Mouse (Mus musculus): ENCODE measurements around the gene Wdcp. TPM values are rescaled to one million over a fixed set of nuclear protein-coding genes. Genes with fewer than 3 reads are reported as not detected.
"Not testable (repeated sequence)": the region's sequence is repeated elsewhere in the genome, so short reads cannot be mapped to it uniquely, and the experiment has no call there.

Wdcp gene
- polyA plus RNA-seq (2011; ENCODE audit: insufficient read depth, insufficient read length, low read depth, missing spikeins) = 25.4 and 26.9 TPM in 2 replicates

DNA sequence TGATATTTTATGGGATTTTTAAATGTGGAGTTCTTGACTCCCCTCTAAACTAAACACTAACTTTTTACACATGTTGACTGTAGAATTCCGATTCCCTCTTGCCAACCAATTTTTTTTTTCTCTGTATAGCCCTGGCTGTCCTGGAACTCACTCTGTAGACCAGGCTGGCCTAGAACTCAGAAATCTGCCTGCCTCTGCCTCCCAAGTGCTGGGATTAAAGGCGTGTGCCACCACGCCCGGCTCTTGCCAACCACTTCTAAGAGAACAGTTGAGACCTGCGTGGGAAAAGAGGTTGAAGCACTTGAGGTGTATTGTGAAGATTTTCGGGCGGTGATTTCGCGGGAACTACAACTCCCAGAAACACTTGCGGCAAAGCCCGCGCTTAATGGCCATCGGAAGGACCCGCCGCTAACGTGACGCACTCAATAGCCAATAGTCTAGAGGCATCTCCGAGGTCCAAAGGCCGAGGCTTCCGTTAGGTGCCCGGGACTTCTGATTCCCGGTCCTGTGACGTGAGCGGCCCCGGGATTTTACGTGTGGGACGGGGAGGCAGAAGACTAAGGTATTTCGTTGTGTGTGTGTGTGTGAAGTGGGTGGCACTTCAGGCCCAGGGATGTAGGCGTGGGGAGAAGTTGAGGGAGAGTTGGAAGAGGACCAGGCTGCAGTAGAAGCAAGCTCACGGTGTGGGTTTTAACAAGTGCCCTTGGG, at the start of gene Wdcp:
Gene Wdcp, plus strand, starts transcription at position 414 of the 708 bp plus-strand sequence.
- Histone ChIP-seq H3K36me3 (ENCODE audit: control insufficient read depth, insufficient read depth, low read length, poor library complexity, severe bottlenecking) (no peaks in the 10 kb centered on the region), H3K4me3 (ENCODE audit: low read depth, low read length) (peak within 1 kb of the TSS; percentile 98), H3K27me3 (ENCODE audit: control insufficient read depth, insufficient read depth, low read length, poor library complexity, severe bottlenecking) (no peaks in the 10 kb centered on the region), H3K9ac (ENCODE audit: low read depth, poor library complexity, severe bottlenecking) (peak within 1 kb of the TSS; percentile 67), H3K27ac (ENCODE audit: insufficient read depth, low read length) (no peak within 1 kb of the TSS), H3K4me1 (ENCODE audit: control insufficient read depth, insufficient read depth, low read length) (no peaks in the 10 kb centered on the region), H3K9me3 (replicated peaks; ENCODE audit: control insufficient read depth, insufficient read depth, low read length, poor library complexity, severe bottlenecking) (no peaks in the 10 kb centered on the region)
- TF ChIP-seq POLR2A (IDR thresholded peaks at IDR 0.05; ENCODE audit: insufficient read depth, low read length) (peak; percentile 62), EP300 (IDR thresholded peaks at IDR 0.05; ENCODE audit: insufficient read depth, low read depth, low read length) (no peak)

- Histone ChIP-seq H3K9ac (ENCODE audit: low read depth, poor library complexity, severe bottlenecking) (no peak overlapping the region), H3K27ac (ENCODE audit: insufficient read depth, low read length) (no peak overlapping the region), H3K4me1 (ENCODE audit: control insufficient read depth, insufficient read depth, low read length) (no peaks in the 10 kb centered on the region), H3K4me3 (ENCODE audit: low read depth, low read length) (no peak overlapping the region), H3K9me3 (replicated peaks; ENCODE audit: control insufficient read depth, insufficient read depth, low read length, poor library complexity, severe bottlenecking) (peaks cover 5% of the 10 kb centered on the region; the same call in 1 of the 2 replicates), H3K27me3 (ENCODE audit: control insufficient read depth, insufficient read depth, low read length, poor library complexity, severe bottlenecking) (no peaks in the 10 kb centered on the region), H3K36me3 (ENCODE audit: control insufficient read depth, insufficient read depth, low read length, poor library complexity, severe bottlenecking) (no peaks in the 10 kb centered on the region)
- TF ChIP-seq POLR2A (IDR thresholded peaks at IDR 0.05; ENCODE audit: insufficient read depth, low read length) = no peak
- peak; percentile 65 for TF ChIP-seq CTCF (IDR thresholded peaks at IDR 0.05; ENCODE audit: low read depth, low read length)
Observed at GRCm38 (mm10) chr12:4793718-4794117, 49.4 kb upstream of the Wdcp start.

- H3K4me3 ChIP-seq (ENCODE audit: low read depth, low read length); H3K27me3 ChIP-seq (ENCODE audit: control insufficient read depth, insufficient read depth, low read length, poor library complexity, severe bottlenecking); H3K9ac ChIP-seq (ENCODE audit: low read depth, poor library complexity, severe bottlenecking); H3K36me3 ChIP-seq (ENCODE audit: control insufficient read depth, insufficient read depth, low read length, poor library complexity, severe bottlenecking); H3K27ac ChIP-seq (ENCODE audit: insufficient read depth, low read length); H3K4me1 ChIP-seq (ENCODE audit: control insufficient read depth, insufficient read depth, low read length): not testable (repeated sequence)
- peaks cover 13% of the 10 kb centered on the region for H3K9me3 ChIP-seq (replicated peaks; ENCODE audit: control insufficient read depth, insufficient read depth, low read length, poor library complexity, severe bottlenecking)
Observed at GRCm38 (mm10) chr12:4797471-4797870, 45.6 kb upstream of the Wdcp start.

DNA sequence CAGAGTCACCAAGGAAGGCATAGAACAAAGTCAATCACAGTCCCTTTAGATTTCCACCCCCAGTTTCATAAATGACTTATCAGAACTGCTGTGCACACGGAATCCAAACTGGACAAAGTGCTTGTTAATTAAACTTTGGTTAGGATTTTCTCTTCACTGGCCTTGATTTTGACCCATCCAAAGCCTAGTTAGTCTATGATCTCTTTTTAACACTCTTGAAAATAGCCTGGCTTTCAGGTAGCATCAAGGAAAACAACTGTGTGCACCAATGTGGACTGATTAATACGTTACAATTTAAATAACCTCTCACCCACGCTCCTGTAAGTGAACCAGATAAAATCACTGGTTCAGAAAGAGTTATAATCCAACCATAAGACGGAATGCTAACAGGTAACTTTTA, 32.1 kb upstream of the Wdcp start:
- Histone ChIP-seq H3K4me1 (ENCODE audit: control insufficient read depth, insufficient read depth, low read length) (no peaks in the 10 kb centered on the region), H3K4me3 (ENCODE audit: low read depth, low read length) (no peak overlapping the region), H3K27me3 (ENCODE audit: control insufficient read depth, insufficient read depth, low read length, poor library complexity, severe bottlenecking) (no peaks in the 10 kb centered on the region), H3K9ac (ENCODE audit: low read depth, poor library complexity, severe bottlenecking) (no peak overlapping the region), H3K36me3 (ENCODE audit: control insufficient read depth, insufficient read depth, low read length, poor library complexity, severe bottlenecking) (no peaks in the 10 kb centered on the region), H3K9me3 (replicated peaks; ENCODE audit: control insufficient read depth, insufficient read depth, low read length, poor library complexity, severe bottlenecking) (0 out of 2 replicates have a peak, but pooled peaks cover 4% of the 10 kb centered on the region), H3K27ac (ENCODE audit: insufficient read depth, low read length) (no peak overlapping the region)
- TF ChIP-seq POLR2A (IDR thresholded peaks at IDR 0.05; ENCODE audit: insufficient read depth, low read length) (no peak), EP300 (IDR thresholded peaks at IDR 0.05; ENCODE audit: insufficient read depth, low read depth, low read length) (no peak), CTCF (IDR thresholded peaks at IDR 0.05; ENCODE audit: low read depth, low read length) (no peak)

GRCm38 (mm10) chr12:4811705-4812104, 31.4 kb upstream of the Wdcp start:
- H3K9me3 ChIP-seq (replicated peaks; ENCODE audit: control insufficient read depth, insufficient read depth, low read length, poor library complexity, severe bottlenecking) = 0 out of 2 replicates have a peak, but pooled peaks cover 4% of the 10 kb centered on the region
- no peaks in the 10 kb centered on the region for H3K4me1 ChIP-seq (ENCODE audit: control insufficient read depth, insufficient read depth, low read length)
- H3K27me3 ChIP-seq (ENCODE audit: control insufficient read depth, insufficient read depth, low read length, poor library complexity, severe bottlenecking) = no peaks in the 10 kb centered on the region
- H3K27ac ChIP-seq (ENCODE audit: insufficient read depth, low read length) = no peak overlapping the region
- no peak overlapping the region for H3K9ac ChIP-seq (ENCODE audit: low read depth, poor library complexity, severe bottlenecking)
- no peak overlapping the region for H3K4me3 ChIP-seq (ENCODE audit: low read depth, low read length)
- no peaks in the 10 kb centered on the region for H3K36me3 ChIP-seq (ENCODE audit: control insufficient read depth, insufficient read depth, low read length, poor library complexity, severe bottlenecking)
- TF ChIP-seq CTCF (IDR thresholded peaks at IDR 0.05; ENCODE audit: low read depth, low read length) = no peak
- no peak for TF ChIP-seq EP300 (IDR thresholded peaks at IDR 0.05; ENCODE audit: insufficient read depth, low read depth, low read length)
- TF ChIP-seq POLR2A (IDR thresholded peaks at IDR 0.05; ENCODE audit: insufficient read depth, low read length) = no peak

DNA sequence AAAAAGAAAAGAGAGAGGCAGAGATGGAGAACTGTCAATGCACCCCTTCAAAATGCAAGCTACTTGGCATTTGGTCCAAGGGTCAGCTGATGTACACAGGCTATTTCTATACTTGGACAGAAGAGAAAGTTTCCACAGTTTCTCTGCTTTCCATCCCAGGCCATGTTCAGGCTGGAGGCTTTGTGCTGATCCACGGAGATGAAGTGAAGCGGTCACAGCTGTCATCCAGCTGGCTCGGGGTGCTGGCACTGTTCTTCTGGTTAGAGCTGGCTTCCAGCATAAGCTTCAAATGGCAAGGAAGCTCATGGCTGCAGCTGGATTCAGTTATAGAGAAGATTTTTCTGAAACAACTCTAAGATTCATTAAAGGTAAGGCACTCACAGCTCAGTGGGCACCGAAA, 29.5 kb upstream of the Wdcp start:
- H3K27me3 ChIP-seq (ENCODE audit: control insufficient read depth, insufficient read depth, low read length, poor library complexity, severe bottlenecking) = no peaks in the 10 kb centered on the region
- no peak overlapping the region for H3K27ac ChIP-seq (ENCODE audit: insufficient read depth, low read length)
- TF ChIP-seq POLR2A (IDR thresholded peaks at IDR 0.05; ENCODE audit: insufficient read depth, low read length) (no peak), CTCF (IDR thresholded peaks at IDR 0.05; ENCODE audit: low read depth, low read length) (no peak), EP300 (IDR thresholded peaks at IDR 0.05; ENCODE audit: insufficient read depth, low read depth, low read length) (no peak)
- no peaks in the 10 kb centered on the region for H3K36me3 ChIP-seq (ENCODE audit: control insufficient read depth, insufficient read depth, low read length, poor library complexity, severe bottlenecking)
- no peak overlapping the region for H3K9ac ChIP-seq (ENCODE audit: low read depth, poor library complexity, severe bottlenecking)
- 0 out of 2 replicates have a peak, but pooled peaks cover 4% of the 10 kb centered on the region for H3K9me3 ChIP-seq (replicated peaks; ENCODE audit: control insufficient read depth, insufficient read depth, low read length, poor library complexity, severe bottlenecking)
- no peaks in the 10 kb centered on the region for H3K4me1 ChIP-seq (ENCODE audit: control insufficient read depth, insufficient read depth, low read length)
- H3K4me3 ChIP-seq (ENCODE audit: low read depth, low read length) = no peak overlapping the region
